Mouse (Mus musculus) hindlimb bud, embryonic 11.5 days (tissue): ENCODE data around the gene Prr36.

Experiments
- DNase-seq: peaks from one replicate; pipeline ENCODE4 v3.0.0-alpha.2; 2012; ENCODE audit warnings: low read depth, low spot score; ENCODE audit errors: extremely low spot score

Prr36 gene

DNA sequence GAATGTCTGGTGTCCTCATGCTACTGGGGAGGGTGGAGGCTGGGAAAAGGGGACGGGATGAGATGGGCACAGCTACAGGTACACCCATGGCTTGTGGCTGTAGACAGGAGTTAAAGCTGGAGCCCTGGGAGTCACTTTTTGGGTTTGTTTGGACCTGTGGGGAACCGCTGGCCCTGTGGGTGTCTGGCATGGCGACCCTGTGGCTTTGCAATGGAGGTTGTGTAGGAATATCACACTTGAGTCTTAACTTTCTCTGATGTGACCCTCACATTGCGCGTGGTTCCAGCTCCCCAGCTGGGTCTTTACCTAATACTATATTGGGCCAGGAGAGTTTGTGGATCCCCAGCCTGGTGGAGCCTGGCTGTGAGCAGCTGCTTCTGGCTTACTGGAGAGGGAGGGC is 27.8 kb upstream of the Prr36 start:
- no peak for DNase-seq

DNA sequence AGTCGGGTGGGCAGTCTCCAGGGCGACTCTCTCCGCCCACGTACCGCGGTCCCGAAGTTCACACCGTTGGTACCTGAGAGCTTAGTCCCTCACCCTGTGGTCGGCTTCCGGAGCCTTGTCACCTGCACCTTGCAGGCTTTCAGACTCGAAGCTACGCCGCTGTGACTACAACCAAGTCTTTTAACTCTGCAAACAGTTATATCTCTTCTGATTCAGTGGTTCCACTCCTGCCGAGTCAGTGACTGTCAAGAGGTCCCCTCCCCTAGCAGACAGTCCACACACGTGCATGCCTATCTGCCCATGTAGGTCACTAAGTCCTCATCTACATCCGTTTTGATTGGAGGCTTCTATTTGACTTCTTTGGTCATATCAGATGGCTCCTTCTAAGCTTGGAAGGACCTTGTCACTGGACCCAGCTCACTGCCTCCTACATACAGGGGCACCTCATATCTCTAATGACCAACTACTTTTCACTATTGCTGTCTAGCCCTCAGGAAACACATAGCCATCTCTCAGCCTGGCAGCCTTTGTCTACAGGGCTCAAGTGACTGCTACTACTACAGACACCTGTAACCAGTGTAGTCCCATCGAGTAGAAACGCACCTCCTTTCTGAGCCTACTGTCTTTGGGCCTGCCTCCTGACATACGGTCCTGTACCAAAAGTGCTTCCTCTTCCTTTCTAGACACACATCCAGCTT is 22.1 kb upstream of the Prr36 start:
- no peak for DNase-seq

DNA sequence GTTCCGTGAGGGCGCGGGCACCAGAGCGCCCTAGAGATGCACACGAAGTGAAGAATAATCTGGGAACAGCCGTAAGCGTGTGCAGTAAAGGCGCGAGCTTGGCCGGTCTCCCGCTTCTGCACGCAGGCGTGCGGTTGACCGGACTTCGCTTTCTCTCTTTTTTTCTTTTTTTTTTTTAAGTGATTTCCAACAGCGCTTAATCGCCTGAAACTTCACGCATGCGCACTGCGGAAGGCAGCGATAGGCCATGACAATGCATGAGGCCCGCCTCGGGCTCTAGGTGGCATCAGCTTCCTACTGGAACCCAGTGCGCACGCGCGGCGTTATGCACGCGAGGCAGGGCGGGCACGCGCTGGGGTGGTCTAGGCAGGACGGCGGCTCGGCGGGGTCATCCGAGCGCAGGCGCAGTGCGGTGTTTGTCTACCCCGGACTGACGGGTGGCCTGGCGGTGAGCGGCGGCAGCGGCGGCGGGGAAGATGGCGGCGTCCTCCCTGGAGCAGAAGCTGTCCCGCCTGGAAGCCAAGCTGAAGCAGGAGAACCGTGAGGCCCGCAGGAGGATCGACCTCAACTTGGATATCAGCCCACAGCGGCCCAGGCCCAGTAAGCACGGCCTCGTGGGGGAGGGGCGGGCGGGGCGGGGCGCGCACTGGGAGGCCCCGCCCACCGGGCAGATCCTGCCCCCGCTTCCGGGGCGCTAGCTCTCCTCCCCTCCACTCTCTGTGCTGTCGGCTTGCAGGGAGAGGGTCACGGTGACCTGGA is 21.4 kb upstream of the Prr36 start, which contains the start of the genes Map2k7 and Gm49320:
TSS of gene Map2k7 (plus strand) at position 307 of the 759 bp plus-strand sequence.
TSS of gene Gm49320 (plus strand) at position 432 of the 759 bp plus-strand sequence.
- DNase-seq: peak; percentile 96

DNA sequence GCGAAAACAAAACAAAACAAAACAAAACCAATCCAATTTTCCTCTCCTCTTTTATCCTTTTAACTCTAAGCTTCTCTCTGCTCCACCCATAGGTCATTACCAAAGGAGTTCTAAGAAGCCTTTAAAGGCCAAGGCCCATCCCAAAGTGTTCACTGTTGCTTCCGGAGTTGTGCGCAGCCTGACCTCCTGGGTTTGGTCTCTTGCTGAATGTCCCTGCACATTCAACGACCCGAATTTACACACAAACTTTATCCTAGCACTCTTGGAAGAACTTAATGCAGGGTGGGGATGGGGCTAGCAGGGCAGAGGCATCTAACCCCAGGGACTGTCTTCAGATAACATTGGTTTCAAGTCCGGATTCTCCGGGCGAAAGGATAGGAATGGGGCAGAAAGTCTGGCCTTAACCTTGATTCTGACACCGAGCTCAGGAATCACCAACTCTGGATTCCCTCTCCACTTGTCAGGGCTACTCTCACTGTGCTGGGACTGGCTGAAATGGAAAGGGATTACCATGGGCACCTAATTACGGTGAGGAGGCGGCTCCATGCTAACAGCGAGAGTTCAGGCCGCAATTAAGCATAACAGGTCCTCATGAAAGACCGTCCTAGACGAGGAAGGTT is 20.7 kb upstream of the Prr36 start:
- DNase-seq: no peak

DNA sequence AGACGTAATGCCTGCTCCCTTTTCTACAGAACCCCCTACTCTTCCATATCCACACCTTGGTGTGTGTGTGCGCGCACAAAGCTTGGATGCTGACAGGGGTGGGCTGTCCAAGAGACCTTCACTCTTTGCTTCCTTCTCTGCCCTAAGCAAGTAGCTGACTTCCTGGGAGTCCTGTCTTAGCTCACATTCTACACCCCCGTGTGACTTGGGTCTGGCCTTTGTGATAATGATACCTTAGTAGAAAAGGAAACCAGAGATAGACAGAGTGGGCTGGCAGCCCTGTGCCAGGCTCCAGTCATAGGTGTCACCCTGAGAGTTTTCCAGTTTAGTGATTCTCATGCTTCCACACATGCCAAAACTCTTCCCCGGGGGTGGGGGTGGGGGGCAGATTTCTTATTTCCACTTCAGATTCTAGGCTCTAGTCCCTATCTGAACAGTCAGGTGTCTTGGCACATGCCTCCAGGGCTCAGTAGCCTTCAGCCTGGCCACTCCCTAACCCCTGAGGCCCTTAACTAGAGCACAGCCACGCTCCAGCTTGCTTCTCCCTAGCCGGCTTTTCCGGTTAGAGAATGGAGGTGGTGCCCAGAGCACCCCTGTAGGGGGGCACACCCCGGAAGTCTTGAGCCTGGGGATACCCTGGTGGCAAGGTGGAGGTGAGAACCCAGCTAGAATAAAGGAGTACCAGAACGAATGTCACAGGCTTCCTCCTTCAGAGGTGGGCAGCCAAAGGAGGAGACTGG is 13.5 kb upstream of the Prr36 start:
- no peak for DNase-seq

DNA sequence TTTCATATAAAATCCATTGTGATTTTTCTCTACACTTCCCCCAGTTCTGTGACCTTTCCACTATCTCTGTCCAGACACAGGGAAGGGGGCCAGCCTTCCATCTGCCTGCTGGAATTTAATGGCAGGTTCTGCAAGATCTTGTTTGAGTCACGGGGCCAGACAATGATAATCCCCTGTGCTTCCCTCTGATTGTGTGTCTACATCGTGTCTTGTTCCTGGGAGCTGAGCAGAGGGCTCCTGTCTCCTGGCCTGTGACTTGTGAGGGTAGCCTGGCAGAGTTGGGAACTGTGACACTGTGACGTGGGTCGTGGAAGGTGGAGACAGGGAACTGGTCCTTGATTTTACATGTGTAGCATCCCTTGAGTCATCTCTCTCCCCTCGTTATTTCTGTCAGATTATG is 12.5 kb upstream of the Prr36 start:
- DNase-seq: no peak

DNA sequence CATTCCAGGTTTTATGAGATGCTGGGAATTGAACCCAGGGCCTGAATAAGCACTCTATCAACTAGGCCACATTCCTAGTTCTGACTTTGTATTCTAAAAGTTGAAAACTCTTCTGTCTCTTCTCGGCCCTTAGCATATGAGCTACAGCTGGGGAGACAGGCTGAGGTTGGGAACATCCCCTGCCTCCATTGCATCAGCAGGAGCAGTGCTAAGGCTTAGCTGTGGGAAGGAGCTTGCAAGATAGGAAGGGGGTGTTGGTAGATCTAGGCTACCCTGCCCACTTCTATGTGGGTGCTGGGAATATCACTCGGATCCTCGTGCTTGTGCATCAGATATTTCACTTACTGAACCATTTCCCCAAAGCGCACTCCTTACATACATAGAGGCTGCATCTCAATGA is 10.7 kb upstream of the Prr36 start:
- DNase-seq: no peak

DNA sequence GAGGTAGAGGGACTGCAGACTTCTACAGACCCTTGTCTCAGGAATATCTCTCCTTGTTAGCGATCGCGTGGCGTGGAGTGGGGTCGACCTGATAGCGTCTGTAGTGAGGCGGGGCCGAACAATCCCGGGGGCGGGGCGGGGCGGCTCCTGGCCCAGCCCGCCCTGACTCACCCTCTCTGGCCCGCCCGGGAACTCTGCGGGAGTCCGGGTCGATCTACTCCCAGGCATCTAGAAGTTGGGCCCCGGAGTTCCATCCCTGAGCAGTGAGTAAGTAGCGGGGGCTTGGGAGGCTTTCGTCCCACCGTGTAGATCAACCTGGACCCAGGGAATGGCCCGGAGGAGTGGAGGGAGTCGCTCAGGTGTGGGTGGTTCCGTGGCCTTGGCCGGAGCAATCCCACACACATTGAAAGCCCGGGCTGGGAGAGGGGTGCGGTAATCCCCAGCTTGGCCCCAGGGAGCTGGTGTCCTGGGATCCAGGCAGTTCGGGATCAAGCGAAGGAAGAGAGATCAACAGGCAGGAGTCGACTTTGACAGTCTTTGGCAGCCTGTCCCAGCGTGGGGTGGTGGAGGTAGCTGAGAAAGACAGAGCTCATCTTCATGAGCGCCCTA is 9.6 kb upstream of the Prr36 start, which contains the start of gene Lrrc8e:
TSS of gene Lrrc8e (plus strand) at position 89 of the 609 bp plus-strand sequence.
- no peak for DNase-seq

DNA sequence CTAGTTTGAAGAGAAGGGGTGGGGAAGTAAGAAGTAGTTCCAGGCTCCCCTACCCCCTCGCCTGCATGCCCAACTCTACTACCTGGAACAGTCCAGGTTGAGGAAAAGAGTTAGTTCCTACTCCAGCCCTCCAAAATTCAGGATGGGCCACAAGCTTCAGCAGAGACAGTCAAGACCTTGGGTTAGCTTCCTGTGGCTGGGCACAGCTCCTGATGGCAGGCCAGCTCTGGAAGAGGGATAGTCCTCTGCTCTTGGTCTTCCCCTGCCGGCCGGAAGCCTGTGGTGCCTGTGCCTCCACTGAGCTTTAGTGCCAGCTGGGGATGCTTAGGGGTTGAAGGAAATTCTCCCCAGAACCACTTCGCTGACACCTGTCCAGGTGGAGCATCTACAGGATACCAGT is 9.1 kb upstream of the Prr36 start:
- no peak for DNase-seq

DNA sequence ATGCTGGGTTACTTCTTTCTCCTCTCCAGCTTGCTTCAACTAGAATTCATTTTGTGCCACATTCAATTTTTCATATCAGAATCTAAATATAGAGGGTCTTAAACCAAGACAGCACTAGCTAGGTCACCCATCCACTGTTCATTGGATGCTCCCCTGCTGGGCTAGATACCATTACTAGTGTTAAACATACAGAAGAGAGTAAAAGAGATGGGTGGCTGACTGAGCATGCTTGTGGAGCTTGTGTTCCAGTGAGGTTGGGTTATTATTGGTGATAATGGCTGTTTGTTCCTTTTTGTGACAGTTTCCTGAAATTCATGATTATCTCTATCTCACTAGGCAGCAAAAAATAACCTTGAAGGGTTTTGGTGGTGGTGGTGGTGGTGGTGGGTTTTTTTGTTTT is 4.8 kb upstream of the Prr36 start:
- DNase-seq: no peak

DNA sequence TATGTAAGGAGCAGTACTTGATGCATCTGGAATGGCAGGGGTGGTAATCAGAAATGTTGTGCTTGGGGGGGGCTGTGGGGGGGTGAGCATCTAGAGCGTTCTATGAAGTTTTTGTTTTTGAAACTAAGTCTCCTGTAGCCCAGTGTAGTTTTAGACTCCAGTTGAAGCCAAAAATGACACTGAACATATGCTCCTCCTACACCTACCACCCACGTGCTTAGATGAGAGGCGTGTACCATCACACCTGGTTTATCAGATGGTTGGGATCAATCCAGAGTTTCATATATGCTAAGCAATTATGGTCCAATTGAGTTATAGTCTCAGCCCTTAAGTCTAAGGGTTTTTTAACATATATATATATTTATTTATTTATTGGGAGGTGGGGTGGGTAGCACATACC is 2.4 kb upstream of the Prr36 start:
- DNase-seq: no peak

DNA sequence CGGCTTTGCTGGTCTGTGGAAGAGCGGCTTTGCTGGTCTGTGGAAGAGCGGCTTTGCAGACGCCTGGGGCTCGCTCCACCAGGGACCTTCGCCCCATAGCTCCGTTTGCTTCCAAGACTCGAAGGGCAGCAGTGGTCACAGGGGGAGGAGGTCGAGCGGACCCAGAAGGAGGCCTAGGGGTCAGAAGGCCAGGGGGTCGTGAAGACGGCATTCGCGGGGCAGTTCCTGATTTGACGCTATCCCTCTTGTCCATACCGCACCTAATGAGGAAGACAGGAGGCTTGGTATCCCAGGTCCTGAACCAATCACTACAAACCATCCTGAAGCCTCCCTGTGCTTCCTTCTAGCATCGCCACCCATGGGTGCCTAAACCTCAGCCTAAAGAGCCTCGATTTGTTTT is 963 bp downstream of the Prr36 start:
- no peak for DNase-seq

DNA sequence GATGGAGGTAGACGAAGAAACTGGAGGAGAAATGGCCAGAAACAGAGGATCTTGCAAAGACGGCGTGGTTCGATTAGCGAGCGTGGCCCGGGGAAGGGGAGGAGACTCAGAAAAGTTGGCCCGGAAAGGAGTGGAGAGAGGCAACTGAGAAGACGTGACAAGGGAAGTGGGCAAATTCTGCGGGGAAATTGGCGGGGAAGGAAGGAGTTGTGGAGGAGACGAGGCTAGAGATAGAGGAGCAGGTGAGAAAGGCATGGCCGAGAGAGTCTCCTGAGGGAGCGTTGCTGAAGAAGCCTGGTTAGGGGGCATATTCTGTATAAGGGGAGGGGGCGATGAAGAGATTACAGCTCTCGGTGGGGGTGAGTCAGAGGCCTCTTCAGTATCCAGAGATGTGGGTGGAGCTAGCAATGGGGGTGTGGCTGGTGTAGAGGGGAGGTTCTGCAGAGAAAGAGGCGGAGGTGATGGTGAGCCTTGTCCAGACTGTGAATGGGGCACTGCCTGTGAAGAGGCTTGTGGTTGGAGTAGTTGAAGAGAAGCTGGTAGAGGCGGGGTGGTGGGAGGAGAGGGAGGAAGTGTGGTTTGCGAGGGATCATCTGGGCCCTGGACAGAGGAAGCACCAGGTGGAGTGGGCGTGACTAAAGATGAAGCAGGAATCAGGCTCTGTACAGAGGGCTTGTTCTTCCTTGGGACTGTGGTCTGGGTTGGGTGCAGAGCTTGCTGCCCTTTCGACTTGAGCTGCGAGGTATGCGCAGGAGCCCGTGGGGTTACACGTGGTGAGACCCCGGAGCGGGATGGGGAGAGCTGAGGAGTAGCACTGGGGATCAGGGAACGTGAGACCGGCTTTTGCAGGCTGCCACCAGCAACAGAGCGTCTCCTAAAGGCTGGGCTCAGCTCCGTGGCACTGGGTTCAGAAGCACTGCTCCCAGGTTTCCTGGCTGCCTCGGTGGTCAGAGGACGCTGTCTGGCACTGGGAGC is 3.0 kb downstream of the Prr36 start:
- DNase-seq: no peak

DNA sequence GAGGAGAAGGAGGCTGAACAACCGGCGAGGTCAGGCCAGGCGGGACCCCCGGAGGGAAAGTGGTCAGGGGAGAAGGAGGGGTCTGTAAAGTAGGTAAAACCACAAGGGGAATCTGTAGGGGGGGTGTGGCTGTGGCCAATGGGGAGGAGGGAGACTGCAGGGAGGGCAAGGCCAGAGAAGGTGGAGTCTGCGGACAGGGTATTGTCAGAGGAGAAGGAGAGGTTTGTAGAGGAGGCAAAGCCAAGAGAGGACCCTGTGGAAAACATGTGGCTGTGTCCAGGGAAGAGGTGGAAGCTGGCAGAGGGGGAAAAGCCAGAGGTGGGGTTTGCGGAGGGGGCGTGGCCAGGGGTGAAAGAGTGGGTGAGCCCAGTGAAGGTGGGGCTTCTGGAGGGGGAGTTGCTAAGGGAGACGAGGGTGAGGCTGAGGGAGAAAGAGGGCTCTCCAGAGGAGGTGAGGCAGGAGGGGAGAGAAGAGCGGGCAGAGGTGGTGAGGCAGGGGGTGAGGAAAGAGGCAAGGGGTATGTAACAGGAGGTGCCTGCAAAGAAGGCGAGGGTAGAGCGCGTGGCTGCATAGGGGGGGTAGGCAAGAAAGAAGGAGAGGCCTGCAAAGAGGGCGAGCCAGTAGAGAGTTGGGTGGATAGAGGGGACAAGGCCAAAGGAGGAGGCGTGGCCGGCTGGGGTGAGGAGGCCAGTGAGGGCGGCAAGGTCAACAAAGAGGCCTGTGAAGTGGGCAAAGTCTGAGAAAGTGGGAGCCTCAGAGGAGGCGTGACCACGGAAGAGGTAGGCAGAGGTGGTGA is 3.9 kb downstream of the Prr36 start:
- DNase-seq: no peak

DNA sequence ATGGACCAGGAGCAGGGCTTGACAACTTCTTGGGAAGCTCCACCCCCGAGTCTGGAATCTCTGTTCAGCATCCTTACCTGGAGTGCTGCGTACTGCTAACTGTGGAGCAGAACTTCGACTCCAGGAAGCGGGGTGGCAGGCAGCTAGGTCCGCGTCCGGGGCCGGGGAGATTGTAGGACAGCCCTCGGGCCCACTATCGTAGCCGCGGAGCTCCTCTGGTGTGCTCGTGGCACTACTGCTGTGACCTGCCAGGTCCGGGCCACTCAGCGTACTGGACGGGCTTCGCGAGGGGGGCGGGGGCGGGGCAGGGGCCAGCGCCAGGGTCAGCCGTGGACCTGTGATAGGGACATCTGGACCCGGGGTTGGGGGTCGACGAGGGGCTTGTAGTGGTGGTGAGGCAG is 4.5 kb downstream of the Prr36 start:
- no peak for DNase-seq

DNA sequence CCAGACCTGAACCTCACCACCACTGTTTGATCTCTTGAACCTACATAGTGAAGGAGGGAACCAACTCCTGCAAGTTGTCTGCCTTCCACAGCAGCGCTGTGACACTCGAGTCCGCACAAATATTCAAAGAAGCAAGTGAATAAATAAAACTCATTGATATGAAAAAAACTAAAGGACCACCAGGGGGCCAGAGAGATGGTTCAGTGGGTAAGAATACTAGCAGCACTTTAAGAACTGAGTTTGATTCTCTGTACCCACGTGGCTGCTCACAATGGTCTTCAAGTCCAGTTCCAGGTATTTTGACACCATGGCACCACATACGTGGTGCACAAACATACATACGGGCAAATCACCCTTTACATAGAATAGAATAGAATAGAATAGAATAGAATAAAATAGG is 6.2 kb downstream of the Prr36 start:
- no peak for DNase-seq

DNA sequence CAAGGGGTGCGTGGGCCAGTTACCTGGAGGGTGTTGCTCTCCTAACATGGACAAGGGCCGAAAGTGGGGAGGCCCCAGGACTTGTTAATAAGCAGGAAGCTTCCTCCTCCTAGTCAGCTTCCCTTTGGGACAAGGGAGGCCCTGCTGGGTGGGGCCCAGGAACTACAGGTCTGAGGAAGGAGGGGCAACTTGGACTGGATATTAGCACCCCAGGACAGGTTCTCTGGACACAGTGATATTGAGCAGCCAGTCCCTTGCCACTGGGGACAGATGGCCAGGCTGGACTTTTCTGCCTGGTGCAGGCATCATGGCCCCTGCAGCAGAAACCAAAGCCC is 10.3 kb downstream of the Prr36 start:
- DNase-seq: no peak

DNA sequence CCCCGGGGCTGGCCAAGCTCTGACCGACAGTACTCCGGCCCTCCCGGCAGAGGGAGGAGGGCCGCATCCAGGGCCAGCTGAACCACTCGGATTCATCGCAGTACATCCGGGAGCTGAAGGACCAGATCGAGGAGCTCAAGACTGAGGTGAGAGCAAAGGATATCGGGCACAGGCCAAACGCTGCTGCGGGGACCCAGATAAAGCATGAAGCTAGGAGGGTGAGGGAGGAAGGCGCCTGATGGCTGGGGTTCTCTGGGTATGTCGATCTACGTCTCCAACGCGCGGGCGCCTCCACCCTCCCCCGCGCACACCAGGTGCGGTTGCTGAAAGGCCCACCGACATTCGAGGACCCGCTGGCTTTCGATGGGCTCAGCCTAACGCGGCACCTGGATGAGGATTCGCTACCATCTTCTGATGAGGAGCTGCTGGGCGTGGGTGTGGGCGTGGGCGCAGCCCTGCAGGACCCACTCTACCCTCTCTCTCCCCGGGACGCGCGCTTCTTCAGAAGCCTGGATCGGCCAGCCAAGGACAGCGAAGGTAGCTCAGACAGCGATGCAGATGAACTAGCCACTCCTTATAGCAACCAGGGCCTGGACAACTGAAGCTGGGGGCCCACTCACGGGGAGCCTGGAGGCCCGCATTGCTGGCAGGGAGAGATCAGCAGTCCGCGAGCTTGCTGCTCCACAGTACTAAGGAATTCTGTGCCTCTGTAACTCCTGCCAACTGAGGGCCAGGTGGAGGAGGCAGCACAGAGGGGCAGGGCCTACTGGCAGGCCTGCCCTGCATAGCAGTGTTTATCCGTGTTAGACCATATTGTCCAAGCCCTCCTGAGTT is 10.9 kb downstream of the Prr36 start:
- no peak for DNase-seq
